Mouse (Mus musculus): ENCODE measurements around the gene Trim28. TPM values are rescaled to one million over a fixed set of nuclear protein-coding genes. Genes with fewer than 3 reads are reported as not detected.

Gene Trim28
- polyA plus RNA-seq (2012; rRNA removed): 101 and 195 TPM in 2 replicates

GRCm38 (mm10) chr7:12998851-12999250 is at the start of gene Trim28:
TSS of gene Trim28 (plus strand) at chr7:12999114.
- Histone ChIP-seq H3K27ac (ENCODE audit: insufficient read depth, low read depth, low read length) (no peak within 1 kb of the TSS), H3K4me3 (ENCODE audit: low read depth, low read length) (no peak within 1 kb of the TSS), H3K36me3 (ENCODE audit: control insufficient read depth, insufficient read depth, low read length) (no peaks in the 10 kb centered on the region), H3K27me3 (ENCODE audit: control insufficient read depth, insufficient read depth, low read length) (no peaks in the 10 kb centered on the region), H3K4me1 (ENCODE audit: control insufficient read depth, insufficient read depth, insufficient read length, low read length) (peaks cover 2% of the 10 kb centered on the region)
- TF ChIP-seq CTCF (IDR thresholded peaks at IDR 0.05; ENCODE audit: extremely low read depth, insufficient read length, insufficient replicate concordance, low read depth, low read length) (no peak), POLR2A (IDR thresholded peaks at IDR 0.05; ENCODE audit: low read depth, low read length) (no peak)
- 82% methylated on average over 3 of the region's 3 CpGs for WGBS

- H3K27ac ChIP-seq (ENCODE audit: insufficient read depth, low read depth, low read length): peak overlapping the region; percentile 75
- H3K36me3 ChIP-seq (ENCODE audit: control insufficient read depth, insufficient read depth, low read length): no peaks in the 10 kb centered on the region
- peaks cover 4% of the 10 kb centered on the region; the same call in 1 of the 2 replicates for H3K4me1 ChIP-seq (ENCODE audit: control insufficient read depth, insufficient read depth, insufficient read length, low read length)
- TF ChIP-seq POLR2A (IDR thresholded peaks at IDR 0.05; ENCODE audit: low read depth, low read length): no peak; the same call in 1 of the 2 replicates
- no peak for TF ChIP-seq CTCF (IDR thresholded peaks at IDR 0.05; ENCODE audit: extremely low read depth, insufficient read length, insufficient replicate concordance, low read depth, low read length)
- WGBS: 1% methylated on average over 16 of the region's 16 CpGs
- no peaks in the 10 kb centered on the region for H3K27me3 ChIP-seq (ENCODE audit: control insufficient read depth, insufficient read depth, low read length)
- peak overlapping the region; percentile 86 for H3K4me3 ChIP-seq (ENCODE audit: low read depth, low read length)
Measured at GRCm38 (mm10) chr7:12949872-12950229, 49.1 kb upstream of the Trim28 start.

GRCm38 (mm10) chr7:12954896-12955295 is 44.0 kb upstream of the Trim28 start:
- TF ChIP-seq CTCF (IDR thresholded peaks at IDR 0.05; ENCODE audit: extremely low read depth, insufficient read length, insufficient replicate concordance, low read depth, low read length): no peak
- TF ChIP-seq POLR2A (IDR thresholded peaks at IDR 0.05; ENCODE audit: low read depth, low read length): no peak
- Histone ChIP-seq H3K27ac (ENCODE audit: insufficient read depth, low read depth, low read length) (no peak overlapping the region), H3K4me3 (ENCODE audit: low read depth, low read length) (no peak overlapping the region), H3K27me3 (ENCODE audit: control insufficient read depth, insufficient read depth, low read length) (no peaks in the 10 kb centered on the region), H3K36me3 (ENCODE audit: control insufficient read depth, insufficient read depth, low read length) (no peaks in the 10 kb centered on the region), H3K4me1 (ENCODE audit: control insufficient read depth, insufficient read depth, insufficient read length, low read length) (peaks cover 4% of the 10 kb centered on the region; the same call in 1 of the 2 replicates)
- 36% methylated on average over 3 of the region's 3 CpGs for whole genome bisulfite sequencing

DNA sequence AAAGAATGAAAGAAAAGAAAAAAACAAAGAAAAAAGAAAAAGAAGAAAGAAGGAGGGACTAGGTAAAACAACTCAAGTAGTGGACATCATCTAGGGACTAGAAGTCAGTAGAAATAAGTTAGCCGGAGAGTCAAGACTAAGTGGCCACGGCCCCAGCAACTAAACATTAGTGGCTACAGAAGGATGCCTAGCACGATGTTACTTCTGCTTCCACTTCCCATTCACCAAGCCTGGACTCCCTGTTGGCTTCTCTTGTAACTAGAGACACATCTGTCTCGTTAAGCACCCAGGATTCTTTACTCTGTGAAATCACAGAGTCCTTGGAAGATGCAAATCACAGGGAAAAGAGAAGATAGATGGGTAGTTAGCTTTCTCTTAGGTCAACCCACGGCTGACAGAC is 41.4 kb upstream of the Trim28 start:
- WGBS: 81% methylated on average over 5 of the region's 5 CpGs
- no peaks in the 10 kb centered on the region for H3K27me3 ChIP-seq (ENCODE audit: control insufficient read depth, insufficient read depth, low read length)
- H3K36me3 ChIP-seq (ENCODE audit: control insufficient read depth, insufficient read depth, low read length): no peaks in the 10 kb centered on the region
- no peak overlapping the region for H3K27ac ChIP-seq (ENCODE audit: insufficient read depth, low read depth, low read length)
- no peak overlapping the region for H3K4me3 ChIP-seq (ENCODE audit: low read depth, low read length)
- peaks cover 3% of the 10 kb centered on the region; the same call in 1 of the 2 replicates for H3K4me1 ChIP-seq (ENCODE audit: control insufficient read depth, insufficient read depth, insufficient read length, low read length)
- no peak for TF ChIP-seq CTCF (IDR thresholded peaks at IDR 0.05; ENCODE audit: extremely low read depth, insufficient read length, insufficient replicate concordance, low read depth, low read length)
- no peak for TF ChIP-seq POLR2A (IDR thresholded peaks at IDR 0.05; ENCODE audit: low read depth, low read length)

DNA sequence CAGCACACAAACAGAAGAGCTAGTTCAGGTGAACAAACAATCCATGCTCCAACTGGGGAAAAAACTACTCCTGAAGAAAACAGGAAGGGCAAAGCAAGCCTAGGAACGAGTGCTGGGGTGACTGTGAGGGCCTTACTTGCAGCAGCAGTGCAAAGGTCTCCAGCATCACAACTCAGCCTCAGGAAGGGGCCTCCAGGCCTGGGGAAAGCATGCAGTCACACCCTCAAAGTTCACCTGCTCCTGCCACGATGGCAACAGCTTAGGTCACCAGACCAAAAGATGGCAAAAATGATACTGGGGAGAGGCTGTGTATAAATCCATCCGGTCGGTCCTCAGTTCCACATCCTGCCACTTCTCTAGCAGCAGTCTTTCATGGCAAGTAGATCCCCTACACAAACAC is 40.0 kb upstream of the Trim28 start:
- TF ChIP-seq CTCF (IDR thresholded peaks at IDR 0.05; ENCODE audit: extremely low read depth, insufficient read length, insufficient replicate concordance, low read depth, low read length): no peak
- TF ChIP-seq POLR2A (IDR thresholded peaks at IDR 0.05; ENCODE audit: low read depth, low read length): no peak
- H3K4me3 ChIP-seq (ENCODE audit: low read depth, low read length): no peak overlapping the region
- no peak overlapping the region for H3K27ac ChIP-seq (ENCODE audit: insufficient read depth, low read depth, low read length)
- no peaks in the 10 kb centered on the region for H3K36me3 ChIP-seq (ENCODE audit: control insufficient read depth, insufficient read depth, low read length)
- H3K4me1 ChIP-seq (ENCODE audit: control insufficient read depth, insufficient read depth, insufficient read length, low read length): peaks cover 3% of the 10 kb centered on the region; the same call in 1 of the 2 replicates
- WGBS: 42% methylated on average over 4 of the region's 4 CpGs
- no peaks in the 10 kb centered on the region for H3K27me3 ChIP-seq (ENCODE audit: control insufficient read depth, insufficient read depth, low read length)

DNA sequence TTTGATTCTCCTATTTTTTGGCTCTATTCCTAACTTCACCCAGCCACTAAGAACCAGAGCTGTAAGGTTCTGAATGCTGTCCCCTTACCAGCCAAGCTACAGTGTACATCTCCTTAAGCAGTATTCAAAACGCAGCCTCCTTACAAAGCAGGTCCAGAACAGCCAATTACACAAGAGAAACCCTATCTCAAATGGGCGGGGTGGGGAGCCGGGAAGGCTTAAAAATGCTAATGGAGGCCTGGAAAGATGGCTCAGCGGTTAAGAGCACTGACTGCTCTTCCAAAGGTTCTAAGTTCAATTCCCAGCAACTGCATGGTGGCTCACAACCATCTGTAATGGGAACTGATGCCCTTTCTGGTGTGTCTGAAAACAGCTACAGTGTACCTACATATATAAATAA is 39.2 kb upstream of the Trim28 start:
- TF ChIP-seq POLR2A (IDR thresholded peaks at IDR 0.05; ENCODE audit: low read depth, low read length): no peak
- no peak for TF ChIP-seq CTCF (IDR thresholded peaks at IDR 0.05; ENCODE audit: extremely low read depth, insufficient read length, insufficient replicate concordance, low read depth, low read length)
- Histone ChIP-seq H3K4me1 (ENCODE audit: control insufficient read depth, insufficient read depth, insufficient read length, low read length) (peaks cover 3% of the 10 kb centered on the region; the same call in 1 of the 2 replicates), H3K27ac (ENCODE audit: insufficient read depth, low read depth, low read length) (no peak overlapping the region), H3K27me3 (ENCODE audit: control insufficient read depth, insufficient read depth, low read length) (no peaks in the 10 kb centered on the region), H3K4me3 (ENCODE audit: low read depth, low read length) (no peak overlapping the region), H3K36me3 (ENCODE audit: control insufficient read depth, insufficient read depth, low read length) (no peaks in the 10 kb centered on the region)
- 61% methylated on average over 4 of the region's 4 CpGs for WGBS

DNA sequence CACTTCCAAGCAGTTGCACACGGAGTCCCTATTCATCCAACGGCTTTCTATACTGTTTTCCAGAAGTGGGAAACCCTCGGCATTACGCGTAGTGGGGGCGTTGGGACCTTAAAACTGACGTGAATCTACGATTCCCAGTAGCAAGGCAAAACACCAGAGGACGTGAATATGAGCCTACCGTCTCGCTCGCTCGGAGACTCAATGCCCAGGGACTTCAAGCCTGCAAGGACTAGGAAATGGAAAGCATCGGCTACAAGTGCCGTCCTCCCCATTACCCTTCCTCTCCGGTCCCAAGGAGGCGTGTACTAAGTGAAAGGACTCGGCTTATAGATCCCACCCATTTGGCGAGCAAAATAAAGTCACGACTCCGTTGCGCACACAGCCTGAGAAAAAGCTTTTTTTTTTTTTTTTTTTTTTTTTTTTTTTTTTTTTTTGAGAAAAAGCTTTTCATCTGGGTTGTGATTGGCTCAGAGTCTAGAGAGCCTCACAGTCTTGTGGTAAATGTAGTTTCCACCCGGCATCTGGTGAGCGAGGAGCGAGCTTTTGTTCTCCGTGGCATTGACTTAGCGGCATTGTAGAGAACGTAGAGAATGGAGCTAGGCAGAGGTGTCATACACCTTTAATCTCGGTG is 37.3 kb upstream of the Trim28 start:
- H3K27ac ChIP-seq (ENCODE audit: insufficient read depth, low read depth, low read length): peak overlapping the region; percentile 85
- peak overlapping the region; percentile 65 for H3K4me3 ChIP-seq (ENCODE audit: low read depth, low read length)
- no peaks in the 10 kb centered on the region for H3K36me3 ChIP-seq (ENCODE audit: control insufficient read depth, insufficient read depth, low read length)
- H3K4me1 ChIP-seq (ENCODE audit: control insufficient read depth, insufficient read depth, insufficient read length, low read length): peaks cover 9% of the 10 kb centered on the region; the same call in 1 of the 2 replicates
- TF ChIP-seq CTCF (IDR thresholded peaks at IDR 0.05; ENCODE audit: extremely low read depth, insufficient read length, insufficient replicate concordance, low read depth, low read length) (no peak), POLR2A (IDR thresholded peaks at IDR 0.05; ENCODE audit: low read depth, low read length) (no peak; the same call in 1 of the 2 replicates)
- WGBS: 4% methylated on average over 29 of the region's 29 CpGs
- no peaks in the 10 kb centered on the region for H3K27me3 ChIP-seq (ENCODE audit: control insufficient read depth, insufficient read depth, low read length)

Measured in small intestine, adult 2 months (tissue).